Mouse (Mus musculus): ENCODE data around the gene Usp2. TPM values are rescaled to one million over a fixed set of nuclear protein-coding genes. Genes with fewer than 3 reads are reported as not detected.

The Usp2 gene
- polyA plus RNA-seq (2015; fragmentation: Illumina TruSeq; extraction: RNeasy Lipid Tissue Mini Kit (QIAGEN cat#74804); ENCODE audit: insufficient read depth, low replicate concordance), result 0.69 TPM

GRCm38 (mm10) chr9:44066785-44067225 is at the start of gene Usp2:
TSS of gene Usp2 (plus strand) at chr9:44067021.

GRCm38 (mm10) chr9:44042836-44043707 is 23.7 kb upstream of the Usp2 start, which contains the start of gene Thy1:
TSS of gene Thy1 (plus strand) at chr9:44043384.

GRCm38 (mm10) chr9:44101490-44101889 is 34.7 kb downstream of the Usp2 start, which contains the start of gene Mfrp:
TSS of gene Mfrp (plus strand) at chr9:44101729.

GRCm38 (mm10) chr9:44107110-44107509 is 40.3 kb downstream of the Usp2 start, which contains the start of gene C1qtnf5:
TSS of gene C1qtnf5 (plus strand) at chr9:44107245.

GRCm38 (mm10) chr9:44113105-44113789 is 46.4 kb downstream of the Usp2 start, which contains the start of the genes Gm49380 and Rnf26:
TSS of gene Gm49380 (minus strand) at chr9:44113500.
TSS of gene Rnf26 (minus strand) at chr9:44113517.

GRCm38 (mm10) chr9:44134101-44134850 is 67.5 kb downstream of the Usp2 start, which contains the start of gene Mcam:
TSS of gene Mcam (plus strand) at chr9:44134469.

Other genes with a start within 250 kb of the Usp2 start
- 130 TPM for gene Thy1, start 23.6 kb upstream of the Usp2 start, polyA plus RNA-seq (2015; fragmentation: Illumina TruSeq; extraction: RNeasy Lipid Tissue Mini Kit (QIAGEN cat#74804); ENCODE audit: insufficient read depth, low replicate concordance)
- not detected for gene Mfrp, start 34.7 kb downstream of the Usp2 start, polyA plus RNA-seq (2015; fragmentation: Illumina TruSeq; extraction: RNeasy Lipid Tissue Mini Kit (QIAGEN cat#74804); ENCODE audit: insufficient read depth, low replicate concordance)
- gene C1qtnf5, start 40.2 kb downstream of the Usp2 start, polyA plus RNA-seq (2015; fragmentation: Illumina TruSeq; extraction: RNeasy Lipid Tissue Mini Kit (QIAGEN cat#74804); ENCODE audit: insufficient read depth, low replicate concordance), result 1.6 TPM
- not detected for gene Gm49380, start 46.5 kb downstream of the Usp2 start, polyA plus RNA-seq (2015; fragmentation: Illumina TruSeq; extraction: RNeasy Lipid Tissue Mini Kit (QIAGEN cat#74804); ENCODE audit: insufficient read depth, low replicate concordance)
- gene Rnf26, start 46.5 kb downstream of the Usp2 start, polyA plus RNA-seq (2015; fragmentation: Illumina TruSeq; extraction: RNeasy Lipid Tissue Mini Kit (QIAGEN cat#74804); ENCODE audit: insufficient read depth, low replicate concordance), result 10.6 TPM
- 15.1 TPM for gene Mcam, start 67.4 kb downstream of the Usp2 start, polyA plus RNA-seq (2015; fragmentation: Illumina TruSeq; extraction: RNeasy Lipid Tissue Mini Kit (QIAGEN cat#74804); ENCODE audit: insufficient read depth, low replicate concordance)
- 112 TPM for gene Cbl, start 167.0 kb downstream of the Usp2 start, polyA plus RNA-seq (2015; fragmentation: Illumina TruSeq; extraction: RNeasy Lipid Tissue Mini Kit (QIAGEN cat#74804); ENCODE audit: insufficient read depth, low replicate concordance)
- gene Ccdc153, start 173.7 kb downstream of the Usp2 start, polyA plus RNA-seq (2015; fragmentation: Illumina TruSeq; extraction: RNeasy Lipid Tissue Mini Kit (QIAGEN cat#74804); ENCODE audit: insufficient read depth, low replicate concordance), result not detected
- 0.10 TPM for gene Pdzd3, start 184.4 kb downstream of the Usp2 start, polyA plus RNA-seq (2015; fragmentation: Illumina TruSeq; extraction: RNeasy Lipid Tissue Mini Kit (QIAGEN cat#74804); ENCODE audit: insufficient read depth, low replicate concordance)
- gene Nlrx1, start 201.6 kb downstream of the Usp2 start, polyA plus RNA-seq (2015; fragmentation: Illumina TruSeq; extraction: RNeasy Lipid Tissue Mini Kit (QIAGEN cat#74804); ENCODE audit: insufficient read depth, low replicate concordance), result 2.2 TPM
- 1.8 TPM for gene Abcg4, start 221.6 kb downstream of the Usp2 start, polyA plus RNA-seq (2015; fragmentation: Illumina TruSeq; extraction: RNeasy Lipid Tissue Mini Kit (QIAGEN cat#74804); ENCODE audit: insufficient read depth, low replicate concordance)
- 40.4 TPM for gene Hinfp, start 238.7 kb downstream of the Usp2 start, polyA plus RNA-seq (2015; fragmentation: Illumina TruSeq; extraction: RNeasy Lipid Tissue Mini Kit (QIAGEN cat#74804); ENCODE audit: insufficient read depth, low replicate concordance)

All from spleen, adult 10 weeks (tissue).